8 mouse cellular contexts compared by ENCODE assay signal in genomic region chr1:175491511-175491860, GRCm38 (mm10). TPM values are rescaled to one million over a fixed set of nuclear protein-coding genes. Genes with fewer than 3 reads are reported as not detected.
A peak's percentile ranks its signal among the peaks of the same experiment; 100 is the strongest.
DNase-seq lines count a peak whose midpoint lies in the region; ATAC-seq and TF ChIP-seq lines count a peak whose summit lies in the region.

No protein-coding gene starts in this region.

- H3K9ac ChIP-seq in heart, adult 2 months (ENCODE audit: low read depth, low read length) = no peak overlapping the region
- no peak overlapping the region for H3K9ac ChIP-seq in limb, embryonic 13.5 days
- H3K9ac ChIP-seq in stomach, embryonic 16.5 days (ENCODE audit: low read length) = no peak overlapping the region

- no peak for TF ChIP-seq EP300 in heart, adult 2 months (IDR thresholded peaks at IDR 0.05; ENCODE audit: insufficient read depth, low read depth, low read length)

- no peaks in the 10 kb centered on the region for H3K27me3 ChIP-seq in heart, adult 2 months (ENCODE audit: control insufficient read depth, insufficient read depth, low read length)
- H3K27me3 ChIP-seq in limb, embryonic 13.5 days = peaks cover 39% of the 10 kb centered on the region
- peaks cover 8% of the 10 kb centered on the region; the same call in 1 of the 2 replicates for H3K27me3 ChIP-seq in stomach, embryonic 16.5 days (ENCODE audit: control insufficient read depth, insufficient read depth, low read length)

- intact Hi-C loops in heart, adult 2 months (cut with DNase I) = no loop called here

- 18% methylated on average over 6 of the region's 6 CpGs for WGBS in heart, adult 2 months
- WGBS in limb, embryonic 13.5 days = 14% methylated on average over 6 of the region's 6 CpGs
- 14% methylated on average over 6 of the region's 6 CpGs for WGBS in stomach, embryonic 16.5 days

- peak overlapping the region; percentile 100 for H3K4me2 ChIP-seq in limb, embryonic 13.5 days (replicated peaks)
- H3K4me2 ChIP-seq in stomach, embryonic 16.5 days (ENCODE audit: low read depth, low read length) = peak overlapping the region; percentile 78

- no peaks in the 10 kb centered on the region for H3K9me3 ChIP-seq in limb, embryonic 13.5 days
- H3K9me3 ChIP-seq in stomach, embryonic 16.5 days (replicated peaks; ENCODE audit: control insufficient read depth, low read length) = no peaks in the 10 kb centered on the region

- H3K36me3 ChIP-seq in heart, adult 2 months (ENCODE audit: control insufficient read depth, insufficient read depth, low read length) = no peaks in the 10 kb centered on the region
- H3K36me3 ChIP-seq in limb, embryonic 13.5 days = no peaks in the 10 kb centered on the region
- no peaks in the 10 kb centered on the region for H3K36me3 ChIP-seq in stomach, embryonic 16.5 days (ENCODE audit: control insufficient read depth, insufficient read depth, low read length)

- peak; percentile 77 for DNase-seq in heart, adult 11 months
- DNase-seq in heart, adult 2 months = no peak
- DNase-seq in right cerebral cortex, adult 18-20 months = peak; percentile 14
- DNase-seq in right cerebral cortex, postnatal 25 days = no peak
- no peak for DNase-seq in spleen, postnatal 14 days (ENCODE audit: low spot score in 2 of 2)

- no peaks in the 10 kb centered on the region for H3K79me2 ChIP-seq in heart, adult 2 months (replicated peaks; ENCODE audit: control insufficient read depth, insufficient read depth, low read length)

- H3K4me3 ChIP-seq in heart, adult 2 months = no peak overlapping the region
- peak overlapping the region; percentile 65 for H3K4me3 ChIP-seq in limb, embryonic 13.5 days
- peak overlapping the region; percentile 49 for H3K4me3 ChIP-seq in stomach, embryonic 16.5 days (replicated peaks; ENCODE audit: low read length)

- no peak for TF ChIP-seq CTCF in heart, adult 2 months (IDR thresholded peaks at IDR 0.05)

- no peak for TF ChIP-seq POLR2A in heart, adult 2 months (IDR thresholded peaks at IDR 0.05; ENCODE audit: insufficient read depth, low read depth, low read length)

- no peaks in the 10 kb centered on the region for H3K4me1 ChIP-seq in heart, adult 2 months (ENCODE audit: control insufficient read depth, insufficient read depth, low read length)
- no peaks in the 10 kb centered on the region for H3K4me1 ChIP-seq in limb, embryonic 13.5 days
- 0 out of 2 replicates have a peak, but pooled peaks cover 3% of the 10 kb centered on the region for H3K4me1 ChIP-seq in stomach, embryonic 16.5 days (ENCODE audit: control insufficient read depth, insufficient read depth, low read length)

- no peak for ATAC-seq in limb, embryonic 13.5 days (ENCODE audit: low FRiP score, low read depth)
- no peak for ATAC-seq in stomach, embryonic 16.5 days (ENCODE audit: insufficient read depth, low FRiP score)
- no peak for ATAC-seq in inflammation-experienced regulatory T-cells, adult 6 months

- no peak overlapping the region for H3K27ac ChIP-seq in heart, adult 2 months
- no peak overlapping the region for H3K27ac ChIP-seq in limb, embryonic 13.5 days
- no peak overlapping the region for H3K27ac ChIP-seq in stomach, embryonic 16.5 days (ENCODE audit: low read length)

RNA-seq across cellular contexts. Expression of gene Rgs7, which starts 0.8 kb away (rescaled TPM):
- 1 to 10 TPM; 1.3 to 1.8 TPM for total RNA-seq in heart, adult 2 months (2021)
- 3.0 and 4.8 TPM in 2 replicates for polyA plus RNA-seq in heart, adult 2 months (2012; rRNA removed)
- 0.40 and 0.52 TPM in 2 replicates for polyA plus RNA-seq in limb, embryonic 13.5 days (2015; fragmentation: Nextera tagmentation; extraction: Ambion mirVana)
- polyA plus RNA-seq in stomach, embryonic 16.5 days (2015; fragmentation: Nextera tagmentation; extraction: Ambion mirVana) = 1.3 and 1.9 TPM in 2 replicates
- not detected for polyA plus RNA-seq in inflammation-experienced regulatory T-cells, adult 6 months (2017; shearing (Covaris generic))

Comparison
In these comparisons a context has a peak if more than half of its experiments do, and no peak if none do; other contexts are left out.
1. DNase-seq: peak in heart, adult 11 months (single experiment) and right cerebral cortex, adult 18-20 months (single experiment); none in heart, adult 2 months (0 of 2), right cerebral cortex, postnatal 25 days (single experiment) and spleen, postnatal 14 days (0 of 2).